18 mouse cellular contexts compared by ENCODE assay signal in the genomic region with DNA sequence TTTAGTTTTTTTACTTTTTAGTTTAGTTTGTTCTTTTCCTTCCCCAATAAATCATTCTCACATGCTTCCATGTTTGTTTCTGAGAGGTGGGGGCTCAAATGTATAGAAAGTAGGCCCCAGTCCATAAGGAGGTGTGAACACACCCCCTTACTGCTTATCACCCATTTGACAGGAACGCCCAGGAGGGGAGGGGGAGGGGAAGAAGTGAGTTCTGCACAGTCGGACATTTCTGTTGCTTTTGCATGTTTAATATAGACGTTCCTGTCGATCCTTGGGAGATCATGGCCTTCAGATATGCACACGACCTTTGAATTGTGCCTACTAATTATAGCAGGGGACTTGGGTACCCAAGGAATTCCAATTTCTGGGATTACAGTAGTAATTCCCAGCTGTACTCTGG.
DNase-seq lines count a peak whose midpoint lies in the region; ATAC-seq and TF ChIP-seq lines count a peak whose summit lies in the region.
"Had no signal": no experiment of that assay in that cellular context is flagged by ENCODE, and none has a peak within 500 bp of the region (broad histone marks: within the 10 kb centered on the region; RNA-seq: fewer than 3 reads in every experiment).

No protein-coding gene starts in this region.

- H3K9ac ChIP-seq in liver, postnatal 0 days (replicated peaks): no peak overlapping the region
- no peak overlapping the region for H3K9ac ChIP-seq in intestine, embryonic 16.5 days (ENCODE audit: low read depth, low read length)
- no peak overlapping the region for H3K9ac ChIP-seq in liver, embryonic 13.5 days
- H3K9ac ChIP-seq: embryonic facial prominence, embryonic 12.5 days; forebrain, embryonic 12.5 days; forebrain, postnatal 0 days; hindbrain, embryonic 14.5 days had no signal

- H3K4me1 ChIP-seq in liver, postnatal 0 days (ENCODE audit: insufficient read depth): no peaks in the 10 kb centered on the region
- H3K4me1 ChIP-seq in intestine, embryonic 16.5 days (ENCODE audit: control insufficient read depth, insufficient read depth, low read length): peaks cover 9% of the 10 kb centered on the region; the same call in 1 of the 2 replicates
- H3K4me1 ChIP-seq in liver, embryonic 13.5 days (replicated peaks): peaks cover 39% of the 10 kb centered on the region
- H3K4me1 ChIP-seq: forebrain, embryonic 12.5 days; hindbrain, embryonic 10.5 days had no signal

- peak; percentile 53 for DNase-seq in liver
- no peak for DNase-seq in liver, postnatal 0 days
- DNase-seq in liver, embryonic 13.5 days: peak; percentile 12
- DNase-seq in lung, postnatal 10 days: no peak
- DNase-seq in spleen, postnatal 4 days (ENCODE audit: low spot score in 2 of 2): no peak
- DNase-seq: adrenal gland, adult 2 months; adrenal gland, postnatal 25 days; cerebellum, adult 11 months; cerebellum, adult 8-10 months; cerebellum, postnatal 25 days; forebrain, postnatal 0 days; gastrocnemius, postnatal 25 days had no signal

- H3K27ac ChIP-seq in liver, postnatal 0 days (ENCODE audit: low read depth): no peak overlapping the region
- no peak overlapping the region for H3K27ac ChIP-seq in intestine, embryonic 16.5 days (ENCODE audit: low read length)
- no peak overlapping the region for H3K27ac ChIP-seq in liver, embryonic 13.5 days
- H3K27ac ChIP-seq: embryonic facial prominence, embryonic 12.5 days; forebrain, embryonic 12.5 days; hindbrain, embryonic 10.5 days; hindbrain, embryonic 14.5 days had no signal

- peaks cover 35% of the 10 kb centered on the region for H3K36me3 ChIP-seq in liver, postnatal 0 days (replicated peaks; ENCODE audit: insufficient read depth, low read length)
- H3K36me3 ChIP-seq in intestine, embryonic 16.5 days (ENCODE audit: control insufficient read depth, insufficient read depth, low read length): peaks cover 13% of the 10 kb centered on the region; the same call in 1 of the 2 replicates
- peaks cover 52% of the 10 kb centered on the region for H3K36me3 ChIP-seq in liver, embryonic 13.5 days

- no peak for TF ChIP-seq CTCF in liver, postnatal 0 days (IDR thresholded peaks at IDR 0.05; ENCODE audit: low read depth)

- no peak overlapping the region for H3K4me3 ChIP-seq in liver, postnatal 0 days (ENCODE audit: low read depth, low read length)
- no peak overlapping the region for H3K4me3 ChIP-seq in intestine, embryonic 16.5 days (ENCODE audit: low read length)
- H3K4me3 ChIP-seq in liver, embryonic 13.5 days (replicated peaks): no peak overlapping the region
- H3K4me3 ChIP-seq: embryonic facial prominence, embryonic 12.5 days; forebrain, embryonic 12.5 days; hindbrain, embryonic 10.5 days had no signal

- no peak for ATAC-seq in liver, postnatal 0 days
- peak; percentile 65 for ATAC-seq in intestine, embryonic 16.5 days
- ATAC-seq in liver, embryonic 13.5 days (ENCODE audit: low read depth): peak; percentile 57; the same call in 1 of the 2 replicates
- ATAC-seq: forebrain, postnatal 0 days had no signal

- H3K9me3 ChIP-seq in liver, postnatal 0 days (ENCODE audit: low read length): no peaks in the 10 kb centered on the region
- H3K9me3 ChIP-seq in intestine, embryonic 16.5 days (ENCODE audit: control insufficient read depth, low read length): no peaks in the 10 kb centered on the region
- no peaks in the 10 kb centered on the region for H3K9me3 ChIP-seq in liver, embryonic 13.5 days (replicated peaks)
- H3K9me3 ChIP-seq: embryonic facial prominence, embryonic 12.5 days; forebrain, embryonic 12.5 days; hindbrain, embryonic 10.5 days had no signal

- 55% methylated on average over 5 of the region's 5 CpGs for whole genome bisulfite sequencing in liver, postnatal 0 days (ENCODE audit: insufficient replicate concordance)
- 42% methylated on average over 5 of the region's 5 CpGs for WGBS in intestine, embryonic 16.5 days
- WGBS in liver, embryonic 13.5 days (ENCODE audit: insufficient replicate concordance): 29% methylated on average over 5 of the region's 5 CpGs

- TF ChIP-seq EP300 in liver, postnatal 0 days (IDR thresholded peaks at IDR 0.05; ENCODE audit: low read depth): no peak

- no peaks in the 10 kb centered on the region for H3K27me3 ChIP-seq in liver, postnatal 0 days (ENCODE audit: insufficient read depth, low read length)
- no peaks in the 10 kb centered on the region for H3K27me3 ChIP-seq in intestine, embryonic 16.5 days (replicated peaks; ENCODE audit: control insufficient read depth, insufficient read depth, low read length)
- H3K27me3 ChIP-seq in liver, embryonic 13.5 days: no peaks in the 10 kb centered on the region
- H3K27me3 ChIP-seq: embryonic facial prominence, embryonic 12.5 days; forebrain, embryonic 12.5 days had no signal

- H3K4me2 ChIP-seq in liver, postnatal 0 days (ENCODE audit: low read depth, low read length): no peak overlapping the region
- no peak overlapping the region for H3K4me2 ChIP-seq in intestine, embryonic 16.5 days (ENCODE audit: low read depth, low read length)
- no peak overlapping the region for H3K4me2 ChIP-seq in liver, embryonic 13.5 days
- H3K4me2 ChIP-seq: embryonic facial prominence, embryonic 12.5 days; forebrain, embryonic 12.5 days; heart, embryonic 11.5 days; hindbrain, embryonic 14.5 days had no signal

Comparison
In these comparisons a context has a peak if more than half of its experiments do, and no peak if none do; other contexts are left out.
1. DNase-seq: peak in liver (single experiment) and liver, embryonic 13.5 days (single experiment); none in liver, postnatal 0 days (single experiment), lung, postnatal 10 days (single experiment) and spleen, postnatal 4 days (0 of 2).